Mouse (Mus musculus) kidney, embryonic 15.5 days (tissue): Measurements from ENCODE around the gene Epb41l4b. TPM values are rescaled to one million over a fixed set of nuclear protein-coding genes. Genes with fewer than 3 reads are reported as not detected.
A peak's percentile ranks its signal among the peaks of the same experiment; 100 is the strongest.

ENCODE experiments used
- ATAC-seq: fragments of 200-750 bp; cut with Nextera tagmentation; replicated peaks from 2 replicates; pipeline ENCODE4 v1.8.0; 2017; ENCODE audit warnings: moderate TSS enrichment; ENCODE audit not compliant: low FRiP score
- H3K27ac ChIP-seq: fragments of 300-500 bp; sonication (generic); 2 replicates; pipeline ENCODE4 v1.5.1; 2015; ENCODE audit warnings: mild to moderate bottlenecking, inconsistent platforms
- H3K27me3 ChIP-seq: fragments of 300-500 bp; sonication (generic); 2 replicates; pipeline ENCODE4 v1.6.1; 2015; ENCODE audit warnings: inconsistent platforms
- H3K36me3 ChIP-seq: fragments of 300-500 bp; sonication (generic); 2 replicates; pipeline ENCODE4 v1.6.1; 2015; ENCODE audit warnings: inconsistent platforms
- H3K4me1 ChIP-seq: fragments of 300-500 bp; sonication (generic); 2 replicates; pipeline ENCODE4 v1.6.1; 2015; ENCODE audit warnings: inconsistent platforms
- H3K4me2 ChIP-seq: fragments of 300-500 bp; sonication (generic); 2 replicates; pipeline ENCODE4 v1.6.1; 2015; ENCODE audit warnings: moderate library complexity, mild to moderate bottlenecking, inconsistent platforms
- H3K4me3 ChIP-seq: fragments of 300-500 bp; sonication (generic); replicated peaks from 2 replicates; pipeline ENCODE4 v1.5.1; 2015; ENCODE audit warnings: mild to moderate bottlenecking, inconsistent platforms
- H3K9ac ChIP-seq: fragments of 300-500 bp; sonication (generic); 2 replicates; pipeline ENCODE4 v1.6.1; 2015; ENCODE audit warnings: mild to moderate bottlenecking, inconsistent platforms
- H3K9me3 ChIP-seq: fragments of 300-500 bp; sonication (generic); replicated peaks from 2 replicates; pipeline ENCODE4 v1.6.1; 2016; ENCODE audit warnings: inconsistent platforms
- WGBS: fragments of 180-500 bp; shearing (Covaris S2); methylation state at CpG from one replicate; pipeline ENCODE4 v1.1.7; 2015; ENCODE audit warnings: mixed read lengths; 5-methylcytosine and 5-hydroxymethylcytosine counted together
- polyA plus RNA-seq: library from polyadenylated mRNA; unstranded; fragments of >200 nt; fragmentation: Nextera tagmentation; extraction: Ambion mirVana; gene quantifications from 2 replicates; pipeline ENCODE4 v1.2.1, GENCODE M21; 2015

The Epb41l4b gene
- polyA plus RNA-seq, 1 experiment from 2014 or later, result 2.9 TPM

GRCm38 (mm10) chr4:57123003-57123402 lies 20.2 kb downstream of the Epb41l4b start:
- Histone ChIP-seq H3K27ac (peak overlapping the region; percentile 14; the same call in 1 of the 2 replicates), H3K4me2 (0 out of 2 replicates have a peak overlapping the region, but pooled peaks have one; percentile 12), H3K4me3 (no peak overlapping the region), H3K9me3 (no peaks in the 10 kb centered on the region), H3K27me3 (0 out of 2 replicates have a peak, but pooled peaks cover 4% of the 10 kb centered on the region), H3K9ac (no peak overlapping the region), H3K4me1 (peaks cover 14% of the 10 kb centered on the region), H3K36me3 (no peaks in the 10 kb centered on the region)
- 23% methylated on average over 11 of the region's 11 CpGs for WGBS
- no peak for ATAC-seq

GRCm38 (mm10) chr4:57122166-57122565 lies 21.1 kb downstream of the Epb41l4b start:
- Histone ChIP-seq H3K4me1 (peaks cover 14% of the 10 kb centered on the region), H3K4me3 (no peak overlapping the region), H3K27ac (no peak overlapping the region), H3K9ac (no peak overlapping the region), H3K27me3 (0 out of 2 replicates have a peak, but pooled peaks cover 4% of the 10 kb centered on the region), H3K4me2 (no peak overlapping the region), H3K9me3 (no peaks in the 10 kb centered on the region), H3K36me3 (no peaks in the 10 kb centered on the region)
- 83% methylated on average over 3 of the region's 3 CpGs for WGBS
- ATAC-seq, result no peak; the same call in 1 of the 2 replicates

GRCm38 (mm10) chr4:57120563-57120962 lies 22.7 kb downstream of the Epb41l4b start:
- no peak overlapping the region for H3K9ac ChIP-seq
- peak; percentile 33; the same call in 1 of the 2 replicates for ATAC-seq
- no peaks in the 10 kb centered on the region for H3K9me3 ChIP-seq
- H3K36me3 ChIP-seq, result no peaks in the 10 kb centered on the region
- H3K27me3 ChIP-seq, result 0 out of 2 replicates have a peak, but pooled peaks cover 4% of the 10 kb centered on the region
- H3K4me1 ChIP-seq, result peaks cover 14% of the 10 kb centered on the region
- H3K4me2 ChIP-seq, result no peak overlapping the region
- H3K27ac ChIP-seq, result no peak overlapping the region
- WGBS, result 41% methylated on average over 2 of the region's 2 CpGs
- H3K4me3 ChIP-seq, result no peak overlapping the region

GRCm38 (mm10) chr4:57119976-57120375 lies 23.3 kb downstream of the Epb41l4b start:
- Histone ChIP-seq H3K4me2 (no peak overlapping the region), H3K9me3 (no peaks in the 10 kb centered on the region), H3K27me3 (0 out of 2 replicates have a peak, but pooled peaks cover 4% of the 10 kb centered on the region), H3K9ac (no peak overlapping the region), H3K36me3 (no peaks in the 10 kb centered on the region), H3K4me3 (no peak overlapping the region), H3K27ac (no peak overlapping the region), H3K4me1 (peaks cover 14% of the 10 kb centered on the region)
- ATAC-seq, result no peak
- 84% methylated on average over 6 of the region's 6 CpGs for WGBS

- WGBS, result 74% methylated on average over 3 of the region's 3 CpGs
- Histone ChIP-seq H3K9me3 (no peaks in the 10 kb centered on the region), H3K27ac (no peak overlapping the region), H3K4me3 (no peak overlapping the region), H3K4me1 (peaks cover 14% of the 10 kb centered on the region), H3K9ac (no peak overlapping the region), H3K36me3 (no peaks in the 10 kb centered on the region), H3K4me2 (no peak overlapping the region), H3K27me3 (0 out of 2 replicates have a peak, but pooled peaks cover 4% of the 10 kb centered on the region)
- no peak for ATAC-seq
Observed at GRCm38 (mm10) chr4:57118883-57119282, 24.4 kb downstream of the Epb41l4b start.

GRCm38 (mm10) chr4:57116278-57116677 lies 27.0 kb downstream of the Epb41l4b start:
- 90% methylated on average over 6 of the region's 6 CpGs for WGBS
- no peak overlapping the region for H3K4me2 ChIP-seq
- H3K9me3 ChIP-seq, result no peaks in the 10 kb centered on the region
- H3K36me3 ChIP-seq, result no peaks in the 10 kb centered on the region
- no peak overlapping the region for H3K27ac ChIP-seq
- 0 out of 2 replicates have a peak, but pooled peaks have one; percentile 12 for ATAC-seq
- H3K9ac ChIP-seq, result no peak overlapping the region
- H3K4me3 ChIP-seq, result no peak overlapping the region
- H3K4me1 ChIP-seq, result 0 out of 2 replicates have a peak, but pooled peaks cover 2% of the 10 kb centered on the region
- H3K27me3 ChIP-seq, result no peaks in the 10 kb centered on the region

GRCm38 (mm10) chr4:57114617-57115592 lies 28.3 kb downstream of the Epb41l4b start:
- no peak overlapping the region for H3K27ac ChIP-seq
- H3K9ac ChIP-seq, result no peak overlapping the region
- no peak overlapping the region for H3K4me2 ChIP-seq
- no peaks in the 10 kb centered on the region for H3K36me3 ChIP-seq
- no peaks in the 10 kb centered on the region for H3K4me1 ChIP-seq
- H3K27me3 ChIP-seq, result no peaks in the 10 kb centered on the region
- H3K4me3 ChIP-seq, result no peak overlapping the region
- no peak for ATAC-seq
- 81% methylated on average over 19 of the region's 19 CpGs for WGBS
- H3K9me3 ChIP-seq, result no peaks in the 10 kb centered on the region

GRCm38 (mm10) chr4:57113472-57114216 lies 29.6 kb downstream of the Epb41l4b start:
- H3K4me1 ChIP-seq, result no peaks in the 10 kb centered on the region
- H3K9ac ChIP-seq, result no peak overlapping the region
- no peak overlapping the region for H3K4me3 ChIP-seq
- H3K27ac ChIP-seq, result no peak overlapping the region
- H3K9me3 ChIP-seq, result no peaks in the 10 kb centered on the region
- ATAC-seq, result no peak
- 58% methylated on average over 7 of the region's 7 CpGs for WGBS
- H3K27me3 ChIP-seq, result no peaks in the 10 kb centered on the region
- no peak overlapping the region for H3K4me2 ChIP-seq
- H3K36me3 ChIP-seq, result no peaks in the 10 kb centered on the region

GRCm38 (mm10) chr4:57111992-57112540 lies 31.2 kb downstream of the Epb41l4b start:
- H3K9me3 ChIP-seq, result no peaks in the 10 kb centered on the region
- ATAC-seq, result no peak
- 82% methylated on average over 11 of the region's 11 CpGs for WGBS
- H3K4me3 ChIP-seq, result no peak overlapping the region
- no peak overlapping the region for H3K9ac ChIP-seq
- no peaks in the 10 kb centered on the region for H3K4me1 ChIP-seq
- no peak overlapping the region for H3K27ac ChIP-seq
- no peaks in the 10 kb centered on the region for H3K27me3 ChIP-seq
- H3K36me3 ChIP-seq, result no peaks in the 10 kb centered on the region
- no peak overlapping the region for H3K4me2 ChIP-seq

- 81% methylated on average over 4 of the region's 4 CpGs for WGBS
- Histone ChIP-seq H3K4me3 (no peak overlapping the region), H3K27ac (no peak overlapping the region), H3K27me3 (no peaks in the 10 kb centered on the region), H3K4me1 (no peaks in the 10 kb centered on the region), H3K36me3 (no peaks in the 10 kb centered on the region), H3K9me3 (no peaks in the 10 kb centered on the region), H3K9ac (no peak overlapping the region), H3K4me2 (no peak overlapping the region)
- no peak for ATAC-seq
Observed at GRCm38 (mm10) chr4:57111411-57111810, 31.8 kb downstream of the Epb41l4b start.

GRCm38 (mm10) chr4:57109543-57109942 lies 33.7 kb downstream of the Epb41l4b start:
- Histone ChIP-seq H3K4me2 (no peak overlapping the region), H3K27me3 (no peaks in the 10 kb centered on the region), H3K9ac (no peak overlapping the region), H3K9me3 (no peaks in the 10 kb centered on the region), H3K4me1 (no peaks in the 10 kb centered on the region), H3K27ac (no peak overlapping the region), H3K4me3 (no peak overlapping the region), H3K36me3 (no peaks in the 10 kb centered on the region)
- WGBS, result 76% methylated on average over 4 of the region's 4 CpGs
- ATAC-seq, result no peak
